Mouse (Mus musculus) thymus, adult 2 months (tissue): ENCODE measurements around the gene Fgfr2. TPM values are rescaled to one million over a fixed set of nuclear protein-coding genes. Genes with fewer than 3 reads are reported as not detected.

Experiments used
- DNase-seq: peaks from one replicate; pipeline ENCODE4 v3.0.0; 2021
- H3K27ac ChIP-seq: fragments of 200-500 bp; 2 replicates; pipeline ENCODE4 v1.5.1; 2012; ENCODE audit warnings: low read length, control low read depth; ENCODE audit not compliant: control insufficient read depth, insufficient read depth
- H3K27me3 ChIP-seq: fragments of 200-500 bp; 2 replicates; pipeline ENCODE4 v1.6.1; 2012; ENCODE audit warnings: mild to moderate bottlenecking, low read length, moderate library complexity, mixed read lengths; ENCODE audit not compliant: control insufficient read depth, insufficient read depth
- H3K36me3 ChIP-seq: fragments of 200-500 bp; 2 replicates; pipeline ENCODE4 v1.6.1; 2012; ENCODE audit warnings: mild to moderate bottlenecking, low read length, moderate library complexity; ENCODE audit not compliant: control insufficient read depth, insufficient read depth
- H3K4me1 ChIP-seq: fragments of 200-500 bp; replicated peaks from 2 replicates; pipeline ENCODE4 v1.6.1; 2012; ENCODE audit warnings: low read length; ENCODE audit not compliant: control insufficient read depth, insufficient read depth
- H3K4me3 ChIP-seq: fragments of 200-500 bp; 2 replicates; pipeline ENCODE4 v1.5.1; 2012; ENCODE audit warnings: mild to moderate bottlenecking, low read length, control low read depth, moderate library complexity; ENCODE audit not compliant: control insufficient read depth, insufficient read depth
- CTCF ChIP-seq: fragments of 200-500 bp; IDR thresholded peaks from 2 replicates; pipeline ENCODE4 v1.5.1; 2012; ENCODE audit warnings: mild to moderate bottlenecking, control low read depth, low read length, moderate library complexity, borderline replicate concordance; ENCODE audit not compliant: control insufficient read depth, poor library complexity, insufficient read depth; ENCODE audit errors: extremely low read depth
- POLR2A ChIP-seq: fragments of 200-500 bp; IDR thresholded peaks from 2 replicates; pipeline ENCODE4 v1.6.1; 2012; ENCODE audit warnings: mild to moderate bottlenecking, low read length, control low read depth, moderate library complexity; ENCODE audit not compliant: control insufficient read depth, poor library complexity, insufficient read depth; ENCODE audit errors: extremely low read depth
- WGBS: fragments of 180-500 bp; shearing (Covaris S2); methylation state at CpG from one replicate; pipeline ENCODE4 v1.1.7; 2018; 5-methylcytosine and 5-hydroxymethylcytosine counted together
- polyA plus RNA-seq: library from polyadenylated mRNA; depleted of rRNA; stranded (reverse); fragments of >200 nt; gene quantifications from 2 replicates; pipeline ENCODE4 v1.2.3, GENCODE M21; 2012; rRNA removed

The Fgfr2 gene
- polyA plus RNA-seq, 1 experiment, result 12.1 TPM

- H3K36me3 ChIP-seq, result no peaks in the 10 kb centered on the region
- WGBS, result 36% methylated on average over 4 of the region's 4 CpGs
- TF ChIP-seq POLR2A (no peak), CTCF (no peak)
- H3K27ac ChIP-seq, result no peak overlapping the region
- no peak overlapping the region for H3K4me3 ChIP-seq
- no peaks in the 10 kb centered on the region for H3K27me3 ChIP-seq
- DNase-seq, result no peak
- no peaks in the 10 kb centered on the region for H3K4me1 ChIP-seq
These were observed 3005.6 kb downstream of the Fgfr2 start for GRCm38 (mm10) chr7:130117466-130118123.

- TF ChIP-seq POLR2A (no peak), CTCF (no peak)
- no peaks in the 10 kb centered on the region for H3K36me3 ChIP-seq
- 92% methylated on average over 4 of the region's 4 CpGs for WGBS
- H3K27me3 ChIP-seq, result no peaks in the 10 kb centered on the region
- no peaks in the 10 kb centered on the region for H3K4me1 ChIP-seq
- no peak for DNase-seq
- no peak overlapping the region for H3K4me3 ChIP-seq
- H3K27ac ChIP-seq, result no peak overlapping the region
These were observed 3008.7 kb downstream of the Fgfr2 start for GRCm38 (mm10) chr7:130114436-130114835.

Other genes starting within 250 kb of the Fgfr2 start
- 8.5 TPM in 2 replicates for gene Zranb1, start 192.2 kb downstream of the Fgfr2 start, polyA plus RNA-seq
- gene Ctbp2, start 1.0 kb upstream of the Fgfr2 start, polyA plus RNA-seq, result 10.7 and 14.0 TPM in 2 replicates